Mouse (Mus musculus) kidney, adult 2 months (tissue): Measurements from ENCODE around the gene Serinc4. TPM values are rescaled to one million over a fixed set of nuclear protein-coding genes. Genes with fewer than 3 reads are reported as not detected.

Source experiments
- DNase-seq: peaks from one replicate; pipeline ENCODE4 v3.0.0; 2021
- H3K27ac ChIP-seq: fragments of 200-500 bp; 2 replicates; pipeline ENCODE4 v1.5.1; 2012; ENCODE audit warnings: low read depth, low read length, control low read depth, inconsistent platforms; ENCODE audit not compliant: insufficient read depth
- H3K27me3 ChIP-seq: fragments of 200-500 bp; replicated peaks from 2 replicates; pipeline ENCODE4 v1.6.1; 2012; ENCODE audit warnings: mild to moderate bottlenecking, moderate library complexity, low read length, inconsistent platforms; ENCODE audit not compliant: control insufficient read depth, insufficient read depth
- H3K36me3 ChIP-seq: fragments of 200-500 bp; 2 replicates; pipeline ENCODE4 v1.6.1; 2012; ENCODE audit warnings: mild to moderate bottlenecking, moderate library complexity, low read length, inconsistent platforms; ENCODE audit not compliant: control insufficient read depth, insufficient read depth
- H3K4me1 ChIP-seq: fragments of 200-500 bp; 2 replicates; pipeline ENCODE4 v1.6.1; 2011; ENCODE audit warnings: low read length; ENCODE audit not compliant: control insufficient read depth, insufficient read depth
- H3K4me3 ChIP-seq: fragments of 200-500 bp; 2 replicates; pipeline ENCODE4 v1.5.1; 2011; ENCODE audit warnings: mild to moderate bottlenecking, low read depth, low read length, control low read depth; ENCODE audit not compliant: insufficient read depth
- CTCF ChIP-seq: fragments of 200-500 bp; conservative IDR thresholded peaks from 2 replicates; pipeline ENCODE4 v1.5.1; 2011; ENCODE audit warnings: low read depth, mild to moderate bottlenecking, control low read depth, low read length, moderate library complexity, mixed read lengths; ENCODE audit not compliant: insufficient read depth, insufficient read length
- POLR2A ChIP-seq: fragments of 200-500 bp; IDR thresholded peaks from one replicate; pipeline ENCODE4 v1.6.1; 2011; ENCODE audit warnings: low read depth, low read length, control low read depth
- WGBS: fragments of 180-500 bp; shearing (Covaris S2); methylation state at CpG from one replicate; pipeline ENCODE4 v1.1.7; 2018; 5-methylcytosine and 5-hydroxymethylcytosine counted together
- polyA plus RNA-seq: library from polyadenylated mRNA; depleted of rRNA; stranded (reverse); fragments of >200 nt; gene quantifications from 2 replicates; pipeline ENCODE4 v1.2.3, GENCODE M21; 2012; rRNA removed

The Serinc4 gene
- polyA plus RNA-seq, 1 experiment, result 0.44 TPM

DNA sequence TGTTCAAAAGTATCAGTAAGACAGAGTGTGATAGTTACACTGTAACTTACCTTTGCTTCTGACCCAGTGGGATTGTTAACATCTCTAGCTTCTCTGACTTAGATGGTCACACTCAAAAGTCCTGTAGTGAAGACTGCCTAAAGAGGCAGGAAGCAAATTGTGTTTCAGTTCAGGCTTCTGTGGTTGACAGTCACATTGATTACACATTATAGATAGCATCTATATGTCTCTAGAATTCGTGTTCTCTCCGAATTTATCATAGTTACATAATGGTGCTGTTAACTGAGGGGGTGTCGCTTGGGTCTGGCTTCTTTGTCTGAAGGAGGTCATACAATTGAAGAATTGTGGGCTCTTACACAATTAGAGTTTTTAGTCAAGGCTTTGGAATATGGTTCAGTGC lies 41.5 kb downstream of the Serinc4 start:
- Histone ChIP-seq H3K27ac (no peak overlapping the region), H3K4me1 (peaks cover 16% of the 10 kb centered on the region), H3K4me3 (no peak overlapping the region), H3K27me3 (no peaks in the 10 kb centered on the region), H3K36me3 (no peaks in the 10 kb centered on the region; the same call in 1 of the 2 replicates)
- 30% methylated on average over 3 of the region's 3 CpGs for WGBS
- TF ChIP-seq CTCF (no peak), POLR2A (no peak)
- DNase-seq, result no peak

DNA sequence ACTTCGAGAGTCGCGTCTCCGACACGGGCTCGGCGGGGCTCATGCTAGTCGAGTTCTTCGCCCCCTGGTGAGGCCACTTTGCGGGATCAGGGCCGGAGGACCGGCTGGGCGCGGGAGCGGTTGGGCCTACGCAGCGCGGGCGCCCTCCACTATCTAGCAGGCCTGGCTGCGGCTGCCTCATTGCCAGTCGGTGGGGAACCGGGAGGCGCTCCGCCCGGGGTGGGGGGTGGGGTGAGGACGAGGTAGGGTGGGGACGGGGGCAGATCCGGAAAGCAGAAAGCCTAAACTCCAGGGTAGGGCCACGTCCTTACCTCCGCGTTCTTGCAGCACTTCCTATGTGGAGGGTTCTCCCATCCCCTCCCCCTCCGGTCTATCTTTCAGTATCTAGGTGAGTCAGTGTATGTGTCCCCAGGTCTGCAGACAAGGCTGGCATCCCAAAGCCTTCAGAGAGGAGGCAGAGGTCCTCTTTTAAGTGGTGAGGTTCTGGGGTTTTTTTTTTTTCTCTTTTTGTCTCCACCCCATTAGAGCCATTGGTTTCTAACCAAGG lies 42.4 kb downstream of the Serinc4 start:
- no peaks in the 10 kb centered on the region for H3K27me3 ChIP-seq
- DNase-seq, result peak; percentile 53
- WGBS, result 1% methylated on average over 32 of the region's 32 CpGs
- no peaks in the 10 kb centered on the region; the same call in 1 of the 2 replicates for H3K36me3 ChIP-seq
- peaks cover 16% of the 10 kb centered on the region for H3K4me1 ChIP-seq
- TF ChIP-seq CTCF, result no peak
- no peak for TF ChIP-seq POLR2A
- H3K4me3 ChIP-seq, result peak overlapping the region; percentile 88
- H3K27ac ChIP-seq, result peak overlapping the region; percentile 88

DNA sequence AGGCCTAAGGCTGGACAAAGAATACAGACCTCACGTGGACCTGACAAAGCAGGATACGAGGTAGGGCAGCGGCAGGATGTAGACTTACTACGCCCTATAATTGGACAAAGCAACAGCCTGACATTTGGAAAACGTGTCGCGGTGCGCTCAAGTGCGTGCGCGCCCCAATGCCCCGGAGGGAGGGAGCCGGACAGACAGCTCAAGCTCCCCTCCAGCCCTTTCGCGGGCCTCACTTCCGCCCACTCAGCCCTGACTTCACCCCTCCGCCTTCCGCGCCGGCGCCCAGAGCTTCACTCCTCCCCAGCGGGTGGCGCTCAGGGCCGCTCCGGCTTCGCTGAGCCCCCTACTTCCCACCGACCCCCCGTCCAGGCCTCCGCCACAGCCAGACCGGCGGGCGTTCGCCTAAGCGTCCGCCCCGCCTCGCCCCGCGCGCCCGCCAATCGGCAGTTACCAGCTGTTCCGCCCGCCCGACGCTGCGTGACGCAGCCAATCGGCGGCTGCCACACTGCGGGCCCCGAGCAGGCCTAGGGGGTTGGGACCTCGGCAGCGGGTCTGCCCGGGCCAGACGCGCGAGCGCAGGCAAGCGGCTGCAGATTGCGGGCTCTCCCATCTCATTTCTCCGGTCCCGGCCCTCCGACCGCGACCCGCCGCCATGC lies 43.1 kb downstream of the Serinc4 start, which contains the start of the genes Pdia3 and Catsper2:
Gene Pdia3 (plus strand): TSS at position 389 of the 656 bp plus-strand sequence.
Gene Catsper2 (minus strand): TSS at position 406 of the 656 bp plus-strand sequence.
- DNase-seq, result peak; percentile 97
- peak within 1 kb of the TSS; percentile 91 for H3K27ac ChIP-seq
- WGBS, result 1% methylated on average over 68 of the region's 68 CpGs
- H3K36me3 ChIP-seq, result no peaks in the 10 kb centered on the region; the same call in 1 of the 2 replicates
- TF ChIP-seq POLR2A (peak; percentile 53), CTCF (peak; percentile 23; the same call in 1 of the 2 replicates)
- peak within 1 kb of the TSS; percentile 88 for H3K4me3 ChIP-seq
- H3K4me1 ChIP-seq, result peaks cover 16% of the 10 kb centered on the region
- H3K27me3 ChIP-seq, result no peaks in the 10 kb centered on the region

DNA sequence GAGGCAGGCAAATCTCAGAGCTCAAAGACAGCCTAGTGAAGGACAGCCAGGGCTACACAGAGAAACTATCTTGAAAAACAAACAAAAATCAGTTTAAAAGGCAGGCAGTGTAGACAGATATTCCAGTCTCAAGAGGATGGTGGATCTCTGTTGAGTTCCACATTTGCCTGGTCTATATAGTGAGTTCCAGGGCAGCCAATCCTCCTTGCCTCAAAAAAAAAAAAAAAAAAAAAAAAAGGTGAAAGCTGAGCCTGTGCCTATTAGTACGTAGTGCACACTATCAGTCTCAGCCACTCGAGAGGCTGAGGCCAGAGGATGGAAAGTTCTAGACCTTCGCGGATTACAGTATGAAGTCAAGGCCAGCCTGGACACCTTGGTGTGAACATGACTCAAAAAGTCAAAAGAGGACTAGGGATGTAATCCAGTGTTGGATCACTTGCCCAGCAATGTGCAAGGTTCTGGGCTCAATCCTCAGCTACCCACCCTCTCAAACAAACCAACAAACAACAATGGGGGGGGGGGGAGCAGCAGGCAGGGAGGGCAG lies 43.7 kb downstream of the Serinc4 start:
- Histone ChIP-seq H3K4me3 (peak overlapping the region; percentile 79), H3K36me3 (no peaks in the 10 kb centered on the region; the same call in 1 of the 2 replicates), H3K27me3 (no peaks in the 10 kb centered on the region), H3K4me1 (peaks cover 16% of the 10 kb centered on the region), H3K27ac (peak overlapping the region; percentile 91)
- DNase-seq, result no peak
- 4% methylated on average over 4 of the region's 4 CpGs for WGBS
- TF ChIP-seq CTCF (no peak), POLR2A (no peak)

DNA sequence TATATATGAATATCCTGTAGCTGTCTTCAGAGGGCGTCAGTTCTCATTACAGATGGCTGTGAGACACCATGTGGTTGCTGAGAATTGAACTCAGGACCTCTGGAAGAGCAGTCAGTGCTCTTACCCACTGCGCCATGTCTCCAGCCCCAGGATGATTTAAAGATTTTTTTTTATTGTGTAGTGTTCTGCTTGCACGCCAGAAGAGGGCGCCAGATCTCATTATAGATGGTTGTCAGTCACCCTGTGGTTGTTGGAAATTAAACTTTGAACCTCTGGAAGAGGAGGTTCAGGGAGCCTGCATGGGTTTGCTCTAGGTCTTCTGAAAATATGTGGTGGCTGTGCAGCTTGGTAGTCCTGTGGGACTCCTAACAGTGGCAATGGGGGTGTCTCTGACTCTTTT lies 48.4 kb downstream of the Serinc4 start:
- DNase-seq, result peak; percentile 67
- H3K4me1 ChIP-seq, result peaks cover 6% of the 10 kb centered on the region; the same call in 1 of the 2 replicates
- TF ChIP-seq POLR2A (no peak), CTCF (peak; percentile 42; the same call in 1 of the 2 replicates)
- no peaks in the 10 kb centered on the region for H3K36me3 ChIP-seq
- no peak overlapping the region for H3K27ac ChIP-seq
- 39% methylated on average over 4 of the region's 4 CpGs for WGBS
- no peak overlapping the region for H3K4me3 ChIP-seq
- H3K27me3 ChIP-seq, result no peaks in the 10 kb centered on the region

DNA sequence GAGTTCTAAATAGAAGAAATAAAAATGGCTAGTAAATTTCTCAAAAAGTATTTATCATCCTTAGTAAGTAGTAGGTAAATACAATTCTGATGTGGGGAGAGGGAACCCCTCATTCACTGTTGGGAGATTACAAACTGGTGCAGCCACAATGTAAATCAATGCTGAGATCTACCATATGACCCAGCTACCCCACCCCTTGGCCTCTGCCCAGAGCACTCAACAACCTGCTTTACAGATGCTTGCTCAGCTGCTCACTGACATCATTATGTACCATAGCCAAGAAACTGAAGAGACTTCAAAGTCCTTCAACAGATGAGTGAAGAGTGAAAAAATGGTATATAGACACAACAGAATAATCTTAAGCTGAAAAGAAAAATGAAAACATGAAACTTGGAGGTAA lies 53.3 kb downstream of the Serinc4 start:
- TF ChIP-seq POLR2A, result no peak
- TF ChIP-seq CTCF, result no peak
- Histone ChIP-seq H3K27me3 (no peaks in the 10 kb centered on the region), H3K4me3 (no peak overlapping the region), H3K36me3 (no peaks in the 10 kb centered on the region), H3K4me1 (no peaks in the 10 kb centered on the region), H3K27ac (no peak overlapping the region)
- peak; percentile 19 for DNase-seq

DNA sequence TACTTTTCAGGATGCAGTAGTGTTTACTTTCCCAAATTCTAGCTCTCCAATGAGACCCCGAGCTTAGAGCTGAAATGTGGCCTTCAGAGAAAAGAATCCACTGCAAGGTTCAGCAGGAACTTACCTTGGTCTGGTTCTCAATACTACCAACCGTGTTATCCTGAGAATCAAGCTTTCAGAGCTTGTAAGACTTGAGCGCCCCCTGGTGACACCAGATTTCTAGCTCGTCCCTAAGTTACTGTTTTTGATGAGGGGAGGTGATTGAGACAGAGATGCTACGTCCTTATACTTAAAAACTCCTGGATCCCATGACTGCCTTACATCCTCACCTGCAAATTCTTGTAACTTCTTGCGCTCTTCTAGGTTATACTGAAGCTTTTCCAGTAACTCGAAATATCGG lies 60.0 kb downstream of the Serinc4 start:
- DNase-seq, result peak; percentile 77
- Histone ChIP-seq H3K36me3 (no peaks in the 10 kb centered on the region), H3K4me3 (no peak overlapping the region), H3K27me3 (no peaks in the 10 kb centered on the region), H3K4me1 (no peaks in the 10 kb centered on the region), H3K27ac (no peak overlapping the region)
- 14% methylated on average over 8 of the region's 8 CpGs for WGBS
- TF ChIP-seq CTCF, result peak; percentile 42
- TF ChIP-seq POLR2A, result no peak

Other genes starting within 250 kb of the Serinc4 start
- gene Trp53bp1, start 185.4 kb downstream of the Serinc4 start, polyA plus RNA-seq, result 16.3 and 18.5 TPM in 2 replicates
- 1.1 and 1.3 TPM in 2 replicates for gene Map1a, start 167.2 kb downstream of the Serinc4 start, polyA plus RNA-seq
- gene Ppip5k1, start 101.4 kb downstream of the Serinc4 start, polyA plus RNA-seq, result 41.5 and 56.7 TPM in 2 replicates
- 107 and 124 TPM in 2 replicates for gene Ckmt1, start 99.1 kb downstream of the Serinc4 start, polyA plus RNA-seq
- not detected in 2 replicates for gene Strc, start 69.6 kb downstream of the Serinc4 start, polyA plus RNA-seq
- gene Pdia3, start 43.0 kb downstream of the Serinc4 start, polyA plus RNA-seq, result 239 and 531 TPM in 2 replicates
- 1.0 and 1.7 TPM in 2 replicates for gene Catsper2, start 43.0 kb downstream of the Serinc4 start, polyA plus RNA-seq
- 17.2 and 17.8 TPM in 2 replicates for gene Ell3, start 12.5 kb downstream of the Serinc4 start, polyA plus RNA-seq
- 392 and 400 TPM in 2 replicates for gene Serf2, start 7.6 kb downstream of the Serinc4 start, polyA plus RNA-seq
- 6.4 and 6.5 TPM in 2 replicates for gene Hypk, start 3.5 kb downstream of the Serinc4 start, polyA plus RNA-seq
- 3.3 and 4.9 TPM in 2 replicates for gene Mfap1b, start 17.3 kb upstream of the Serinc4 start, polyA plus RNA-seq
- gene Mfap1a, start 49.9 kb upstream of the Serinc4 start, polyA plus RNA-seq, result 3.3 and 5.6 TPM in 2 replicates
- 2.0 TPM in 2 replicates for gene Wdr76, start 49.9 kb upstream of the Serinc4 start, polyA plus RNA-seq